Mouse (Mus musculus) thymus, adult 2 months (tissue): ENCODE results near the gene Ksr2. TPM values are rescaled to one million over a fixed set of nuclear protein-coding genes. Genes with fewer than 3 reads are reported as not detected.
A peak's percentile ranks its signal among the peaks of the same experiment; 100 is the strongest.

ENCODE experiments used
- DNase-seq: peaks from one replicate; pipeline ENCODE4 v3.0.0; 2021
- H3K27ac ChIP-seq: fragments of 200-500 bp; 2 replicates; pipeline ENCODE4 v1.5.1; 2012; ENCODE audit warnings: low read length, control low read depth; ENCODE audit not compliant: control insufficient read depth, insufficient read depth
- H3K27me3 ChIP-seq: fragments of 200-500 bp; 2 replicates; pipeline ENCODE4 v1.6.1; 2012; ENCODE audit warnings: mild to moderate bottlenecking, low read length, moderate library complexity, mixed read lengths; ENCODE audit not compliant: control insufficient read depth, insufficient read depth
- H3K36me3 ChIP-seq: fragments of 200-500 bp; 2 replicates; pipeline ENCODE4 v1.6.1; 2012; ENCODE audit warnings: mild to moderate bottlenecking, low read length, moderate library complexity; ENCODE audit not compliant: control insufficient read depth, insufficient read depth
- H3K4me1 ChIP-seq: fragments of 200-500 bp; replicated peaks from 2 replicates; pipeline ENCODE4 v1.6.1; 2012; ENCODE audit warnings: low read length; ENCODE audit not compliant: control insufficient read depth, insufficient read depth
- H3K4me3 ChIP-seq: fragments of 200-500 bp; 2 replicates; pipeline ENCODE4 v1.5.1; 2012; ENCODE audit warnings: mild to moderate bottlenecking, low read length, control low read depth, moderate library complexity; ENCODE audit not compliant: control insufficient read depth, insufficient read depth
- CTCF ChIP-seq: fragments of 200-500 bp; IDR thresholded peaks from 2 replicates; pipeline ENCODE4 v1.5.1; 2012; ENCODE audit warnings: mild to moderate bottlenecking, control low read depth, low read length, moderate library complexity, borderline replicate concordance; ENCODE audit not compliant: control insufficient read depth, poor library complexity, insufficient read depth; ENCODE audit errors: extremely low read depth
- POLR2A ChIP-seq: fragments of 200-500 bp; IDR thresholded peaks from 2 replicates; pipeline ENCODE4 v1.6.1; 2012; ENCODE audit warnings: mild to moderate bottlenecking, low read length, control low read depth, moderate library complexity; ENCODE audit not compliant: control insufficient read depth, poor library complexity, insufficient read depth; ENCODE audit errors: extremely low read depth
- WGBS: fragments of 180-500 bp; shearing (Covaris S2); methylation state at CpG from one replicate; pipeline ENCODE4 v1.1.7; 2018; 5-methylcytosine and 5-hydroxymethylcytosine counted together
- polyA plus RNA-seq: library from polyadenylated mRNA; depleted of rRNA; stranded (reverse); fragments of >200 nt; gene quantifications from 2 replicates; pipeline ENCODE4 v1.2.3, GENCODE M21; 2012

The Ksr2 gene
- polyA plus RNA-seq, 1 experiment = 0.54 TPM

DNA sequence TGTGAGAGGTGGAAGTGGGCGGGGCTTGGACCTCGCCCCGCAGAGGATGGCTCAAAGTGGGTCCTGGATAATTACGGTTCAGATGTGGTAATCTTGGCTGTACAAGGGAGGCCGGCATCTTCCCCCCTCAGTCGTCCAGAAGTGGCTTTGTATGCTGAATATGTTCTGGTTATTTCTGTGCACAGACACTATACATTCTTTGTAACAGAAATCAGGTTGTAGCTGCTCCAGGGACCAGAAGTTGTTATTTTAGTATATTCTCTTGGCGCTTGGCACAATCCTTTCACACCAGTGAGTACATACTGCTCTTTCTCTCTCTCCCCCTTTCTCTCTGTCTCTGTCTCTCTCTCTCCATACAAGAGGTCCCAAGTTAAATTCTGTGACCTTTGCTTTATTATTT is 92.0 kb downstream of the Ksr2 start:
- 71% methylated on average over 7 of the region's 7 CpGs for WGBS

DNA sequence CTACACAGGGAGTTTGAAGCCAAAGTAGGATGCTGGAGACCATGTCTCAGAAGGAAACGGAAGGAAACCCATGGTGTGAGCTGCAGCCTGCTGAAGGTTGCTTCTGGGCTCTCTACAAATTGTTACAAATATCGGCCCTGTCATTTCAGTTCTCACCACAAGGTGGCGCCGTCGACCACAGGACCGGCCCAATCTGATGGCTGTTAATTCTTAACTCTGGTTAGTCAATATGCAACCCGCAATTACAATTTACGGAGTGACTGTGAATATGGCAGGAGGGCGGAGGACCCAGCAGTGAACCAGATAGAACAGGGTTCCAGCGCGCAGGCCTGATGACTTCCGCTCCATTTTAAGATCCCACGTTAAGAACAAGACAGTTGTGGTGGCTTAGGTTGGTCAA is 92.6 kb downstream of the Ksr2 start:
- no peak overlapping the region for H3K27ac ChIP-seq

More for the DNA sequence above, 92.0 kb downstream of the Ksr2 start:
- TF ChIP-seq CTCF = no peak
- no peak for TF ChIP-seq POLR2A
- no peak overlapping the region for H3K27ac ChIP-seq
- H3K4me3 ChIP-seq = no peak overlapping the region
- DNase-seq = no peak
- H3K4me1 ChIP-seq = peaks cover 9% of the 10 kb centered on the region
- H3K36me3 ChIP-seq = no peaks in the 10 kb centered on the region
- no peaks in the 10 kb centered on the region for H3K27me3 ChIP-seq

DNA sequence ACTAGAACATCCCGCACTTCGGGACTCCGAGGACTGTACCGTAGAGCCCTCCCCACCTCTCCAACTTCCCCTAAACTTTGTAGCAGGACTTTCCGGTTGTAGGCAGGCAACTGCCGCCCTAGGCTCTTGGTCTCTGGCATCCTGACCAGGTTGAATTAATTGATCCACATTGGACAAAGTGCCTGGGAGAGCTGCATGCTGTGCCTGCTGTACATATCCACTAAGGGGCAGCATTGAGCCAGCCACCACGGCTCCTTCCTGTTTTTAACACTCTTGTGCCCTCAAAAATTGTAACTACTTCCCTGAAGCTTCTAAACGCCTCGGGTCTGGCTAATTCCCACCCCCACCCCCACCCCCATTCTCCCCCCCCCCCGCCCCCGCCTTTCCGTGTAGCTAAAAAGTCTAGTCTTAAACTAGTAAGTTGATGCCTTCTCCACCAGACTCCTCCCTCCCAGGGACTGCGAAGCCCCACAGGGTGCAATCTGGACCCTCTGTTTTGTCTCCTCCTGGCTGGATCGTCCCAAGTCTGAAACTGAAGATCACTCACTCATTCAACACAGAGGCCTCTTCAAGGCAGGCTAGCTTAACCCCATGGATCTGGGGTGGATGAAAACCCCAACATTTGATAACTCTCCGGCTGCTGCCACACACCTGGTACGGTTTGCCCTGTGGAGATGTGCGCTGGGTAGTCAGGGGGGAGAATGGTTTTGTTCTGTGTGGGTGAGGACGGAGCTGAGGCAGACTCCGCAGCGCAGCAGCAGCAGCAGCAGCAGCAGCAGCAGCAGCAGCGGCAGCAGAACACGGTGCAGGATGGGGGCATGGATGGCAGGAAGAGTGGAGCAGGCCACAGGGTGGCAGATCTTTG is 95.9 kb downstream of the Ksr2 start:
- no peaks in the 10 kb centered on the region for H3K27me3 ChIP-seq
- no peaks in the 10 kb centered on the region for H3K36me3 ChIP-seq
- TF ChIP-seq CTCF (peak; percentile 63; the same call in 1 of the 2 replicates), POLR2A (peak; percentile 36; the same call in 1 of the 2 replicates)
- 24% methylated on average over 22 of the region's 22 CpGs for whole genome bisulfite sequencing
- H3K4me1 ChIP-seq = peaks cover 22% of the 10 kb centered on the region
- H3K4me3 ChIP-seq = peak overlapping the region; percentile 60
- peak; percentile 67 for DNase-seq
- H3K27ac ChIP-seq = peak overlapping the region; percentile 98

More for the DNA sequence above, 92.6 kb downstream of the Ksr2 start:
- Histone ChIP-seq H3K4me3 (no peak overlapping the region), H3K4me1 (peaks cover 15% of the 10 kb centered on the region), H3K27me3 (no peaks in the 10 kb centered on the region), H3K36me3 (no peaks in the 10 kb centered on the region)
- peak; percentile 57 for DNase-seq
- TF ChIP-seq POLR2A (no peak), CTCF (peak; percentile 34; the same call in 1 of the 2 replicates)
- WGBS = 33% methylated on average over 13 of the region's 13 CpGs

DNA sequence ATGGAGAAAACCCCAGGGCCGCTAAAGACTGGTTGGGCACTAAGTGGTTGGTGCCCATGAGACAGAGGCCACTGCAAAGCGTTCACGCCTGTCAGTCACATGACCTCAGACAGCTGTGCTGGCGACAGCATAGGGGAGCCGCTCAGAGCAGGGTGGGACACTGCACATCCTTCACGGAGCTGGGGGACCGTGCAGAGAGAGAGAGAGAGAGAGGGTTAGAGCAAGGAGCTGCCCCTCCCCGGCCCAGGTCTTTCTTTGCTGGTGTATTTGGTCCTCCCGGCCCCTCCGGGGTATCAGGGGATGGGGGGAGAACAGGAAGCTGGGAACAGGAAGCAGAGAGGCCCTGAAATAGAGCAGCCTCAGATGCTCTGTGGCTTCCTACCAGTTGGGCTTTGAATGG is 97.1 kb downstream of the Ksr2 start:
- Histone ChIP-seq H3K4me1 (peaks cover 22% of the 10 kb centered on the region), H3K36me3 (no peaks in the 10 kb centered on the region), H3K4me3 (peak overlapping the region; percentile 22; the same call in 1 of the 2 replicates), H3K27me3 (no peaks in the 10 kb centered on the region), H3K27ac (peak overlapping the region; percentile 98)
- peak; percentile 56 for DNase-seq
- 10% methylated on average over 10 of the region's 10 CpGs for WGBS
- TF ChIP-seq POLR2A (no peak), CTCF (0 out of 2 replicates have a peak, but pooled peaks have one; percentile 28)

DNA sequence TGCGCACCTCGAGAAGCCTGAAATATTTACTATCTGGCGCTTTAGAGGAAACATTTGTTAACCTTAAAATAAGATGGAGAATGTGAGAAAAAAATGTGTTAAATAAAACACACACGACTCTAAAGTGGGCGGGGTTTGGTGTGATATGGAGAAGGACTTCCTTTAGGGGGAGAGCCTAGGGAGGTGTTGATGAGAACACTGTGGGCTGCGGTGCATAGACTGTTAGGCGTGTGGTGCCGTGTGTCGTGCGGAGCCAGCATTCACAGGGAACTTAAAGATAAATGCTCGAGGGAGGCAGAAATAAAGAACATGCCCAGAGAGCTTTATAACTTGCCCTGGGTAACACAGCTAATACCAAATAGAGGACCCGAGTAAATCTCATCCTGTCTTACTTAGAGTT is 101.6 kb downstream of the Ksr2 start:
- WGBS = 86% methylated on average over 12 of the region's 12 CpGs

DNA sequence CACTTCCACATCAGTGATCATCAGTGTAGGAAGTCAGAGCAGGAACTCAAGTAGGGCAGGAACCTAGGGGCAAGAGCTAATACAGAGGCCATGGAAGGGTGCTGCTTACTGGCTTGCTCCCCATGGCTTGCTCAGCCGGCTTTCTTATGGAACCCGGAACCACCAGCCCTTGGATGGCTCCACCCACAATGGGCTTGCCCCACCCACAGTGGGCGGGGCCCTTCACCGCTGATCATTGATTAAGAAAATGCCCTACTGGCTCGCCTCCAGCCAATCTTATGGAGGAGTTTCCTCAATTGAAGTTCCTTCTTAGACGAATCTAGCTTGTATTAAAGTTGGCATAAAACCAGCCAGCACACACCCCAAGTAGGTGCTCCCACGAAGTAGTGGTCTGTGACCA is 102.1 kb downstream of the Ksr2 start:
- Histone ChIP-seq H3K4me3 (no peak overlapping the region), H3K4me1 (peaks cover 18% of the 10 kb centered on the region), H3K27ac (no peak overlapping the region), H3K27me3 (no peaks in the 10 kb centered on the region), H3K36me3 (no peaks in the 10 kb centered on the region)
- 74% methylated on average over 7 of the region's 7 CpGs for WGBS
- no peak for DNase-seq
- TF ChIP-seq POLR2A (no peak), CTCF (no peak)

More for the DNA sequence above, 101.6 kb downstream of the Ksr2 start:
- TF ChIP-seq POLR2A = no peak
- no peak for TF ChIP-seq CTCF
- Histone ChIP-seq H3K36me3 (no peaks in the 10 kb centered on the region), H3K4me3 (no peak overlapping the region), H3K4me1 (peaks cover 23% of the 10 kb centered on the region), H3K27ac (no peak overlapping the region), H3K27me3 (no peaks in the 10 kb centered on the region)
- DNase-seq = no peak
